Mouse (Mus musculus) left cerebral cortex, postnatal 14 days (tissue): ENCODE measurements around the gene Smc6. TPM values are rescaled to one million over a fixed set of nuclear protein-coding genes. Genes with fewer than 3 reads are reported as not detected.

Source experiments
- DNase-seq, 2 experiments: peaks; one replicate each; pipeline ENCODE4 v3.0.0; 2021 to 2022; ENCODE audit warnings: low spot score in 2 of 2, mixed read lengths in 1 of 2
- intact Hi-C: fragments of 180-260 bp; cut with DNase I; formaldehyde crosslinking; loops from one replicate; pipeline ENCODE4 v1.15.1; 2025
- microRNA-seq, 2 experiments: library from miRNA; unstranded; fragments of <30 nt; microRNA quantifications; one replicate each; pipeline ENCODE4 v1.2.0; 2022
- total RNA-seq, 2 experiments: library from RNA; stranded (reverse); gene quantifications; 2 replicates each; pipeline ENCODE4 v1.2.3; 2021

Smc6 gene
- total RNA-seq, 2 experiments from 2014 or later = 28.5 to 33.5 TPM

- no peak for DNase-seq
- intact Hi-C loops = no loop called here
Measured at GRCm38 (mm10) chr12:11364870-11365269, 99.2 kb downstream of the Smc6 start.

GRCm38 (mm10) chr12:11367099-11367765 lies 101.5 kb downstream of the Smc6 start:
- no peak for DNase-seq
- intact Hi-C loops = no loop called here

Small RNAs within 50 kb of the gene (microRNA-seq; reads per million reads assigned to microRNA genes)
- gene Mir7675 = 0 to 0.67 reads per million in 2 experiments

Other genes with a start within 250 kb of the Smc6 start
- gene Kcns3, start 114.8 kb upstream of the Smc6 start, total RNA-seq = 1 to 10 TPM; 6.0 to 6.8 TPM
- not detected for gene Msgn1, start 56.9 kb upstream of the Smc6 start, total RNA-seq
- gene Gen1, start 85 bp upstream of the Smc6 start, total RNA-seq = 1 to 10 TPM; 1.3 to 3.7 TPM
- gene Vsnl1, start 170.7 kb downstream of the Smc6 start, total RNA-seq = 100 to 1,000 TPM; 583 to 588 TPM
- 1 to 10 TPM; 1.9 to 2.8 TPM for gene Rad51ap2, start 190.2 kb downstream of the Smc6 start, total RNA-seq